Mouse (Mus musculus) embryonic facial prominence, embryonic 13.5 days (tissue): ENCODE results near the gene Calm5. TPM values are rescaled to one million over a fixed set of nuclear protein-coding genes. Genes with fewer than 3 reads are reported as not detected.

Experiments
- ATAC-seq: fragments of 200-750 bp; cut with Nextera tagmentation; 2 replicates; pipeline ENCODE4 v1.8.0; 2017; ENCODE audit warnings: low read depth; ENCODE audit not compliant: insufficient number of reproducible peaks, insufficient read depth, low FRiP score, low TSS enrichment
- H3K27ac ChIP-seq: fragments of 300-500 bp; sonication (generic); 2 replicates; pipeline ENCODE4 v1.5.1; 2015; ENCODE audit warnings: moderate library complexity, mild to moderate bottlenecking, inconsistent platforms
- H3K27me3 ChIP-seq: fragments of 300-500 bp; sonication (generic); 2 replicates; pipeline ENCODE4 v1.6.1; 2015; ENCODE audit warnings: mild to moderate bottlenecking, inconsistent platforms
- H3K36me3 ChIP-seq: fragments of 300-500 bp; sonication (generic); 2 replicates; pipeline ENCODE4 v1.6.1; 2015; ENCODE audit warnings: mild to moderate bottlenecking, inconsistent platforms
- H3K4me1 ChIP-seq: fragments of 300-500 bp; sonication (generic); 2 replicates; pipeline ENCODE4 v1.6.1; 2015; ENCODE audit warnings: inconsistent platforms
- H3K4me2 ChIP-seq: fragments of 300-500 bp; sonication (generic); 2 replicates; pipeline ENCODE4 v1.6.1; 2015; ENCODE audit warnings: moderate library complexity, mild to moderate bottlenecking, inconsistent platforms
- H3K4me3 ChIP-seq: fragments of 300-500 bp; sonication (generic); 2 replicates; pipeline ENCODE4 v1.5.1; 2015; ENCODE audit warnings: mild to moderate bottlenecking, inconsistent platforms
- H3K9ac ChIP-seq: fragments of 300-500 bp; sonication (generic); 2 replicates; pipeline ENCODE4 v1.6.1; 2015; ENCODE audit warnings: mild to moderate bottlenecking, inconsistent platforms
- H3K9me3 ChIP-seq: fragments of 300-500 bp; sonication (generic); 2 replicates; pipeline ENCODE4 v1.6.1; 2016; ENCODE audit warnings: inconsistent platforms
- WGBS: fragments of 180-500 bp; shearing (Covaris S2); methylation state at CpG from one replicate; pipeline ENCODE4 v1.1.7; 2015; ENCODE audit warnings: mixed read lengths; 5-methylcytosine and 5-hydroxymethylcytosine counted together
- polyA plus RNA-seq: library from polyadenylated mRNA; unstranded; fragments of >200 nt; fragmentation: Nextera tagmentation; extraction: Ambion mirVana; gene quantifications from 2 replicates; pipeline ENCODE4 v1.2.1, GENCODE M21; 2015

Gene Calm5
- polyA plus RNA-seq, 1 experiment from 2014 or later, result not detected

GRCm38 (mm10) chr13:3867158-3867557 lies 13.2 kb downstream of the Calm5 start:
- H3K4me3 ChIP-seq, result no peak overlapping the region
- H3K9ac ChIP-seq, result no peak overlapping the region
- H3K27me3 ChIP-seq, result no peaks in the 10 kb centered on the region
- no peak for ATAC-seq
- H3K4me1 ChIP-seq, result no peaks in the 10 kb centered on the region
- no peaks in the 10 kb centered on the region for H3K36me3 ChIP-seq
- WGBS, result 81% methylated on average over 6 of the region's 6 CpGs
- no peak overlapping the region for H3K27ac ChIP-seq
- no peak overlapping the region for H3K4me2 ChIP-seq
- H3K9me3 ChIP-seq, result no peaks in the 10 kb centered on the region

DNA sequence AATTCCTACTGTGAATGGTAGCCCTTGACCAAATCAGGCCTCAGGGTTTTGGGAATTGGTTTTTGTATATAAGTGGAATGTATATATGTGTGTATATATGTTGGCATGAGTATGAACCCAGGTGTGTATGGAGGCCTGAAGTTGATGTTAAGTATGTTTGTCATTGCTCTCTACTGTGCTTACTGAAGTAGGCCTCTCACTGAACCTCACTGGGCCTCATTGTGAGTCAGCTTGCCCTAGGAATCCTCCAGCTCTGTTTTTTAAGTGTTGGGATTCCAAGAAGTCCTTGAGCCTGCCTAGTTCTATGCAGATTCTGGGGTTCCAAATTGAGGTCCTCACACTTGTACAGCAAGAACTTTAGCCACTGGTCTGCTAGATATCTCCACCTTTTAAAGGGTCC lies 15.9 kb downstream of the Calm5 start:
- no peaks in the 10 kb centered on the region for H3K4me1 ChIP-seq
- H3K36me3 ChIP-seq, result no peaks in the 10 kb centered on the region
- no peaks in the 10 kb centered on the region for H3K27me3 ChIP-seq
- ATAC-seq, result no peak
- no peak overlapping the region for H3K4me2 ChIP-seq
- no peak overlapping the region for H3K27ac ChIP-seq
- no peaks in the 10 kb centered on the region for H3K9me3 ChIP-seq
- H3K9ac ChIP-seq, result no peak overlapping the region
- no peak overlapping the region for H3K4me3 ChIP-seq

DNA sequence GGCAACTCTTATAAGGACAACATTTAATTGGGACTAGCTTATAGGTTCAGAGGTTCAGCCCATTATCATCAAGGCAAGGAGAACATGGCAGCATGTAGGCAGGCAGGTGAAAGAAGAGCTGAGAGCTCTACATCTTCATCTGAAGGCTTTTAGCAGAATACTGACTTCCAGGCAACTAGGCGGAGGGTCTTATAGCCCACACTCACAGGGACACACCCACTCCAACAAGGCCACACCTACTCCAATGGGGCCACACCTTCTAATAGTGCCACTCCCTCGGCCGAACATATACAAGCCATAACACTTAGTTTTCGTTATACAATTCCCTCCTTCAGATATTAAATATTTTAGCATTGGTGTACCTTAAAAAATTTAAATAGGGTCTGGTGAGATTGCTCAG lies 18.9 kb downstream of the Calm5 start:
- Histone ChIP-seq H3K4me1 (no peaks in the 10 kb centered on the region), H3K36me3 (no peaks in the 10 kb centered on the region), H3K4me3 (no peak overlapping the region), H3K4me2 (no peak overlapping the region), H3K9ac (no peak overlapping the region), H3K27ac (no peak overlapping the region), H3K9me3 (no peaks in the 10 kb centered on the region), H3K27me3 (no peaks in the 10 kb centered on the region)
- 93% methylated on average over 4 of the region's 4 CpGs for WGBS
- no peak for ATAC-seq

DNA sequence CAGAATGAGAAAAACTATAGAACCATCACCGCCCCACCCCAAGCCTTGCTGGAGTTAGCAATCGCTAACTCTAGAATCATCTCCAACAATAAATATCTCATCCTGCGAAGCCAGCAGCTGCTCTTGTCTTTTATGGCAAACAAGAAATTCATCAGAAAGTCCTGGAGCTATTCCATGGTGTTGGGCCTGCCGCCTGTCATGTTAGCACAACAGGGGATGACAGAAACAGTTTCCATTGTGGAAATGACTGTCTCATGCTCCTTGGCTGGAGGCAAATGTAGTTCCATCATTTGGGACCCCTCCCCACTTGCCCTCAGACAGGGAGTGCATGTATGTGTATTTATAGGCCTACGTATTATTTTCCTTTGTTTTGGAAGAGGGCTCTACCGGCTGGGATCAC lies 22.5 kb downstream of the Calm5 start:
- Histone ChIP-seq H3K9me3 (no peaks in the 10 kb centered on the region), H3K9ac (no peak overlapping the region), H3K36me3 (peaks cover 12% of the 10 kb centered on the region), H3K27me3 (no peaks in the 10 kb centered on the region), H3K4me1 (no peaks in the 10 kb centered on the region), H3K4me3 (no peak overlapping the region), H3K27ac (peak overlapping the region; percentile 66), H3K4me2 (no peak overlapping the region)
- ATAC-seq, result no peak
- WGBS, result 78% methylated on average over 6 of the region's 6 CpGs

DNA sequence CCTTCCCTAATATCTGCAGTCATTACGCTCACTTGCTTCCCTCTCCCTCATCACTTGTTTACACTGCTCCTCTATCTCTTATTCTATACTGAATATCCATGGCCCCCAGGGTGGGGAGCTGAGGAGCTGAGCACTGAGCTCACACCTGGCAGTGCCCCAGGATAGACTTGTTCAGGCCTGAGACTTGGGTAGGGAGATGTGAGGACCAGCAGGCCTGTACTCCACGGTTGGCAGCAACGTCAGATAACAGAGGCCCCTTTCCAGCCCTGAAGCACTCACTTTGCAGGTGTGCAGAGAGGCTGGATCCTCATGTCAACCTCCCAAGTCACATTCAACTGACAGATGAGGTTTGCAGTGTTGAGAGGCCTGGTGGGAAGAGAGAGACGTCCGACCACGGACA lies 23.2 kb downstream of the Calm5 start:
- peak; percentile 82 for ATAC-seq
- 52% methylated on average over 6 of the region's 6 CpGs for WGBS
- H3K9ac ChIP-seq, result no peak overlapping the region
- H3K27ac ChIP-seq, result peak overlapping the region; percentile 66
- peaks cover 20% of the 10 kb centered on the region for H3K36me3 ChIP-seq
- H3K27me3 ChIP-seq, result no peaks in the 10 kb centered on the region
- no peaks in the 10 kb centered on the region for H3K9me3 ChIP-seq
- no peaks in the 10 kb centered on the region for H3K4me1 ChIP-seq
- no peak overlapping the region for H3K4me2 ChIP-seq
- H3K4me3 ChIP-seq, result no peak overlapping the region

DNA sequence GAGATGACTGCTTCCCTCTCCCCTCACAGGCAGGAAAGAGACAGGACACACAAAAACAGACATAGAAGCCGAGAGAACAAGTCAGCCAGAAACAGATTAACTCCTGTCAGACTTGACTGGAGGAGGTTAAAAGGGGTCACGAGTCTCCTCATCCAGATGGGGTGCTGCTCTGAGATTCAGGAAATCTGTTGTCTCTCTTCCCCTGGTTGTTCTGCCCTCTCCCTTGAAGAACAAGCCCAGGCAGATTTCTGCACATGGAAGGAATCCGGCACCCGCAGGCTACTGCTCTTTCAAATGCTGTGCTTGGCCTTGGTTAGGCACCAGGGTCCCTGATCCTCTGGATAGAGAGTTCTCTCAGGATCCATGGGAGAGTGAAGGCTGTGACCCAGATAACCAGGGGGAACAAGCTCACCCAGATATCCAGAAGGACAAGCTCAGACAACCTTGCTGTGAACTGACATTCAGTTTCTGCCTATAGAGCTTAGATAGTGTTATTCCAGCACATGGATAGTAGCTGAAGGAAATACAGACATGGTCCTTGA lies 23.8 kb downstream of the Calm5 start:
- 0 out of 2 replicates have a peak, but pooled peaks have one; percentile 43 for ATAC-seq
- no peak overlapping the region for H3K9ac ChIP-seq
- H3K27ac ChIP-seq, result peak overlapping the region; percentile 66
- no peak overlapping the region for H3K4me2 ChIP-seq
- no peaks in the 10 kb centered on the region for H3K9me3 ChIP-seq
- WGBS, result 37% methylated on average over 4 of the region's 4 CpGs
- H3K4me1 ChIP-seq, result no peaks in the 10 kb centered on the region
- no peaks in the 10 kb centered on the region for H3K27me3 ChIP-seq
- H3K4me3 ChIP-seq, result no peak overlapping the region
- H3K36me3 ChIP-seq, result peaks cover 24% of the 10 kb centered on the region

GRCm38 (mm10) chr13:3886663-3887062 lies 32.7 kb downstream of the Calm5 start:
- 90% methylated on average over 7 of the region's 7 CpGs for WGBS
- Histone ChIP-seq H3K4me2 (no peak overlapping the region), H3K36me3 (peaks cover 64% of the 10 kb centered on the region), H3K4me3 (no peak overlapping the region), H3K9ac (no peak overlapping the region), H3K4me1 (peaks cover 14% of the 10 kb centered on the region), H3K9me3 (no peaks in the 10 kb centered on the region), H3K27ac (no peak overlapping the region), H3K27me3 (no peaks in the 10 kb centered on the region)
- ATAC-seq, result no peak

- H3K36me3 ChIP-seq, result peaks cover 46% of the 10 kb centered on the region
- no peak overlapping the region for H3K27ac ChIP-seq
- no peak overlapping the region for H3K9ac ChIP-seq
- H3K4me2 ChIP-seq, result peak overlapping the region; percentile 65; the same call in 1 of the 2 replicates
- ATAC-seq, result no peak
- H3K4me3 ChIP-seq, result no peak overlapping the region
- no peaks in the 10 kb centered on the region for H3K27me3 ChIP-seq
- WGBS, result 90% methylated on average over 3 of the region's 3 CpGs
- H3K4me1 ChIP-seq, result peaks cover 22% of the 10 kb centered on the region
- H3K9me3 ChIP-seq, result no peaks in the 10 kb centered on the region
Measured at GRCm38 (mm10) chr13:3889111-3889510, 35.1 kb downstream of the Calm5 start.

GRCm38 (mm10) chr13:3890061-3890460 lies 36.1 kb downstream of the Calm5 start:
- Histone ChIP-seq H3K4me2 (peak overlapping the region; percentile 65), H3K27me3 (no peaks in the 10 kb centered on the region), H3K4me1 (peaks cover 23% of the 10 kb centered on the region), H3K36me3 (peaks cover 37% of the 10 kb centered on the region), H3K9me3 (no peaks in the 10 kb centered on the region), H3K9ac (0 out of 2 replicates have a peak overlapping the region, but pooled peaks have one; percentile 41), H3K27ac (no peak overlapping the region; the same call in 1 of the 2 replicates), H3K4me3 (peak overlapping the region; percentile 69)
- WGBS, result 15% methylated on average over 8 of the region's 8 CpGs
- no peak for ATAC-seq

DNA sequence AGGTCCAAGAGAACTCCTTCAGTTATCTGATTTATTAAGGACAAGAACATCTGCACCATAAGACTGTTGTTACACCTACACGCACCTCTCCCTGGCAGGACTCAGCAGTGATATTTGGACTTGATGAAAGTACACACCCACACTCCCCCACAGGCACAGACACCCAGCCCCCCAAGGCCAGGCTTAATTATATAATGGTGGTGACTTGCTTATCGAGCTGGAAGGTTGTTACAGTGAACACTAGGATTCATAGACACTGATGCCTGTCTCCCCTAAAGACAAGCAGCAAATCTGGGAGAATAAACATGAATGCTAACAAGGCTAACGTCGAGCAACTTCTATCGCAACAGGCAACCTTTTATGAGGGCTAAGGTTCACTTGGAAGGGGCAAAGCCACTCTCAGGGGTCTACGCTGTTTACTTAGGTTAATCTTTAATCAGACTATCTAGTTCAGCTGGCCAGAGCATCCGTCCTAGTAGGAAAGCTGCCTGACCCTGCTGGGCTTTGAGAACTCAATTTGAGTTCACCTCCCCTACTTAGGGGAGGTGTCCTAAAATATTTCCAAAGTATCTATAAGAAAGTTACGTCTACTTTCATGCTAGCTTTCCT lies 37.6 kb downstream of the Calm5 start:
- Histone ChIP-seq H3K27me3 (no peaks in the 10 kb centered on the region), H3K9ac (peak overlapping the region; percentile 86), H3K9me3 (no peaks in the 10 kb centered on the region), H3K4me3 (peak overlapping the region; percentile 69), H3K36me3 (peaks cover 26% of the 10 kb centered on the region), H3K27ac (peak overlapping the region; percentile 71; the same call in 1 of the 2 replicates), H3K4me1 (peaks cover 23% of the 10 kb centered on the region), H3K4me2 (peak overlapping the region; percentile 65)
- no peak for ATAC-seq
- WGBS, result 16% methylated on average over 8 of the region's 8 CpGs

GRCm38 (mm10) chr13:3892601-3893000 lies 38.6 kb downstream of the Calm5 start:
- peaks cover 16% of the 10 kb centered on the region for H3K36me3 ChIP-seq
- H3K4me3 ChIP-seq, result peak overlapping the region; percentile 69
- no peaks in the 10 kb centered on the region for H3K27me3 ChIP-seq
- H3K9me3 ChIP-seq, result no peaks in the 10 kb centered on the region
- WGBS, result 7% methylated on average over 7 of the region's 7 CpGs
- H3K4me1 ChIP-seq, result peaks cover 23% of the 10 kb centered on the region
- ATAC-seq, result no peak
- H3K27ac ChIP-seq, result peak overlapping the region; percentile 71; the same call in 1 of the 2 replicates
- peak overlapping the region; percentile 86 for H3K9ac ChIP-seq
- peak overlapping the region; percentile 65 for H3K4me2 ChIP-seq

DNA sequence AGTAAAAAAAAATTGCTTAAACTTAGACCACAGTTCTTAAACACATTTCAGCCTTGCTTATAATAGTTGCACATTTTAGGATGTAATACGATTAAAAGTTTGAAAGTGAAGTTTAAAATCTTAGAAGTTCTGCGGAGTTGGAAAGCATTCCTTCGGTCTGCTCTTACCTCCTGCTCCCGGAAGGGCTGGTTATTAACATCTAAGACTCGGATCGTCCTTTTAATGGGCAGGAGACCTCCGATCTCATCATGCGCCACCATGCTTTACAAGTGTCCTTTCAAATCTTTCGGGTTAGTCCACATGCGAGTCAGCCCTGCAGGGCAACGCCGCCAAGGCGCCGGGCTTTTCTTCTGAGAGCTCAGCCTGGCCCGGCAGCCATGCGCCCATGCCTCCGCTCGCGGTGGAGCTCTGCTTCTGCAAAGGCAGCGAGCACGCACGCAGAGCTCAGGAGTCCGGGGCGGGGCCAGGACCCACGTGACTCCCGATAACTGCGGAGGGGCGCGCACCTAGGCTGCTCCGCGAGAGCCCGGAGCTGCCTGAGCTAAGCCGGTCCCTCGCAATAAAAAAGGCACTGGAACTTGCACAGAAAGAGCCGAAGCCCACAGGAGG lies 39.3 kb downstream of the Calm5 start:
- peak; percentile 95 for ATAC-seq
- Histone ChIP-seq H3K9me3 (no peaks in the 10 kb centered on the region), H3K36me3 (peaks cover 10% of the 10 kb centered on the region), H3K27ac (peak overlapping the region; percentile 90), H3K9ac (peak overlapping the region; percentile 86), H3K4me2 (peak overlapping the region; percentile 65), H3K4me3 (peak overlapping the region; percentile 69), H3K4me1 (peaks cover 23% of the 10 kb centered on the region), H3K27me3 (no peaks in the 10 kb centered on the region)
- WGBS, result under 1% methylated on average over 35 of the region's 35 CpGs
